Mouse (Mus musculus) hindbrain, postnatal 0 days (tissue): ENCODE measurements around the gene Ctbp2. TPM values are rescaled to one million over a fixed set of nuclear protein-coding genes. Genes with fewer than 3 reads are reported as not detected.

Source experiments
- ATAC-seq: fragments of 200-750 bp; cut with Nextera tagmentation; 2 replicates; pipeline ENCODE4 v1.8.0; 2017; ENCODE audit warnings: mild to moderate bottlenecking, moderate TSS enrichment, moderate library complexity
- DNase-seq: peaks from one replicate; pipeline ENCODE4 v3.0.0-alpha.2; 2015; ENCODE audit warnings: low spot score
- H3K27ac ChIP-seq: fragments of 300-500 bp; sonication (generic); 2 replicates; pipeline ENCODE4 v1.5.1; 2014; ENCODE audit warnings: mild to moderate bottlenecking
- H3K27me3 ChIP-seq: fragments of 300-500 bp; sonication (generic); 2 replicates; pipeline ENCODE4 v1.6.1; 2014; ENCODE audit warnings: low read length, mixed read lengths; ENCODE audit not compliant: insufficient read depth
- H3K36me3 ChIP-seq: fragments of 300-500 bp; sonication (generic); 2 replicates; pipeline ENCODE4 v1.6.1; 2014; ENCODE audit warnings: low read length, mixed read lengths; ENCODE audit not compliant: insufficient read depth
- H3K4me1 ChIP-seq: fragments of 300-500 bp; sonication (generic); 2 replicates; pipeline ENCODE4 v1.6.1; 2014; ENCODE audit warnings: antibody characterized with exemption, low read length, mixed read lengths; ENCODE audit not compliant: insufficient read depth
- H3K4me2 ChIP-seq: fragments of 300-500 bp; sonication (generic); 2 replicates; pipeline ENCODE4 v1.6.1; 2014; ENCODE audit warnings: low read depth, mild to moderate bottlenecking, low read length, moderate library complexity, mixed read lengths
- H3K4me3 ChIP-seq: fragments of 300-500 bp; sonication (generic); 2 replicates; pipeline ENCODE4 v1.5.1; 2014; ENCODE audit warnings: low read length
- H3K9ac ChIP-seq: fragments of 300-500 bp; sonication (generic); replicated peaks from 2 replicates; pipeline ENCODE4 v1.6.1; 2014; ENCODE audit warnings: mild to moderate bottlenecking, low read length, moderate library complexity, mixed read lengths
- H3K9me3 ChIP-seq: fragments of 300-500 bp; sonication (generic); 2 replicates; pipeline ENCODE4 v1.6.1; 2016; ENCODE audit warnings: low read length, mixed read lengths
- CTCF ChIP-seq: IDR thresholded peaks from 2 replicates; pipeline ENCODE4 v1.5.1; 2016; ENCODE audit warnings: antibody characterized with exemption, control low read depth, low read depth
- WGBS: fragments of 180-500 bp; shearing (Covaris S2); extraction: QIAGEN DNeasy Blood & Tissue Kit; methylation state at CpG from one replicate; pipeline ENCODE4 v1.1.7; 2014; 5-methylcytosine and 5-hydroxymethylcytosine counted together
- polyA plus RNA-seq: library from polyadenylated mRNA; unstranded; fragments of >200 nt; fragmentation: Nextera tagmentation; extraction: Ambion mirVana; gene quantifications from 2 replicates; pipeline ENCODE4 v1.2.1, GENCODE M21; 2015
- total RNA-seq: library from RNA; depleted of rRNA; stranded (reverse); fragments of >200 nt; gene quantifications from 2 replicates; pipeline ENCODE4 v1.2.3, GENCODE M21; 2014

Gene Ctbp2
- total and polyA plus RNA-seq, 2 experiments from 2014 or later: 39.6 to 89.0 TPM

DNA sequence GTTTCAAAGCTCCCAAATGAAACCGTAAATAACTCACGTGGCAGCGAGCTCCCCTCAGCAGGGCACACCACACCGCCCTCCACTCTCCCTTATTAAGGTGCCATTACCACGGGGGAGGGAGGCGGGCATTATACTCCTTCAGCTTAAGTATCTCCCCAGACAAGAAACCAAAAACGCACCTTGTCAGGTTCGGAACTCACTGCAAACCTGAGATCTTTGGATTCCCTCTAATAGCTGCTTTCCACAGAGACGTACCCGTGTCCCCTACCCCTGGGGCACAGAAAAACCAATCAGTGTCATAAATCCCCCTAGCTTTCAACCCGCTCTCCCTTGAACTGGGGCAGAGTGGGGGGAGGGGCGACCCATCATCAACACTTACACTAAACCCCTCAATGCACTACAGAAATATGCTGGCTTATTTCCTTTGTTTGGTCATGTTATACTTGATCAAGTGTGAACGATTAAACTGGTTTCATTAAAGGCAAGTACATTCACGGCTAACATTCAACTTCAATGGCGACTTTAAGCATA, 3.9 kb downstream of the Ctbp2 start:
- H3K4me3 ChIP-seq: peak overlapping the region; percentile 91
- peak overlapping the region; percentile 98 for H3K4me2 ChIP-seq
- WGBS: 11% methylated on average over 15 of the region's 15 CpGs
- no peak for DNase-seq
- H3K27me3 ChIP-seq: no peaks in the 10 kb centered on the region
- H3K36me3 ChIP-seq: no peaks in the 10 kb centered on the region
- H3K9ac ChIP-seq: peak overlapping the region; percentile 30; the same call in 1 of the 2 replicates
- H3K4me1 ChIP-seq: peaks cover 23% of the 10 kb centered on the region
- no peak for TF ChIP-seq CTCF
- no peaks in the 10 kb centered on the region for H3K9me3 ChIP-seq
- no peak for ATAC-seq
- H3K27ac ChIP-seq: no peak overlapping the region

DNA sequence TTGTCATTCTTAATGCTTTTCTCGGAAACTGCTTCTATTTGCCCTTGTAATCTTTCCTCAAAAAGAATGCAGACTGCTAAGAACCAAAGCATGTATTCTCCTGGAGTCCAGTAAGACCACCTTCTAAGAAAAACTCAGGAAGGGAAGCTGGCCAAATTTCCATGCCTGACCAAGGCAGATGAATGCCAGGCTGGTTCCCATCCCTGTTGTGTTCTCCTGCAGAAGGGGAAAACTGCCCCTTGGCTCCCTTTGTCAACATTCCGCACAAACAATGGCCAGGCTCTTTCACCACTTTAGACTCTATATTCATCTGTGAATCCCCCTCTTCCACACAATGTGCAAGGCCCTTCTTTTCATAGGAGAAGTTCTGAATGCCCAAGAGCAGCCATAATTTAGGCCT, 6.3 kb downstream of the Ctbp2 start:
- Histone ChIP-seq H3K27ac (no peak overlapping the region), H3K4me2 (no peak overlapping the region)

DNA sequence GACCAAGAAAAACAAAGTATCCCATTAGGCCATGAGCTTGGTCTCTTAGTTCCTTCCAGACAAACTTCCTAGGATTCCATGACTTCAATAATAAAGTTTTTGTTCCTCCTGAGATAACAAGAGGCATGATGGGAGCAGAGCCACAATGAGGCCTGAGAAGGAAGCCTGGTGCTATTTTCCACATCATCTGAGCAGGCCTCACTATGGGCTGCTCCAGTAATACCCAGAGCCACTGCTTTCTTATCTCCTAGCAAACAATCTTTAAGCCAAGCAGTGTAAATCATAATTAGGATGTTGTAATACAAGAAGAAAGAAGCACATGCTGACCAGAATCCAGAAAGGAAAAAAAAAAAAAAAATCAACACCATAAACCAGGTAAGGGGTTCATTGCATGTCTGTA, 7.6 kb downstream of the Ctbp2 start:
- ATAC-seq (no peak), DNase-seq (no peak)
- Histone ChIP-seq H3K36me3 (no peaks in the 10 kb centered on the region), H3K9ac (no peak overlapping the region), H3K27me3 (no peaks in the 10 kb centered on the region), H3K9me3 (no peaks in the 10 kb centered on the region), H3K27ac (no peak overlapping the region), H3K4me1 (peaks cover 39% of the 10 kb centered on the region), H3K4me2 (0 out of 2 replicates have a peak overlapping the region, but pooled peaks have one; percentile 43), H3K4me3 (no peak overlapping the region)
- TF ChIP-seq CTCF: no peak

More for the DNA sequence above, 6.3 kb downstream of the Ctbp2 start:
- no peaks in the 10 kb centered on the region for H3K9me3 ChIP-seq
- no peak for TF ChIP-seq CTCF
- ATAC-seq (no peak), DNase-seq (no peak)
- H3K9ac ChIP-seq: no peak overlapping the region
- peaks cover 27% of the 10 kb centered on the region for H3K4me1 ChIP-seq
- WGBS: 18% methylated on average over 2 of the region's 2 CpGs
- H3K27me3 ChIP-seq: no peaks in the 10 kb centered on the region
- no peak overlapping the region for H3K4me3 ChIP-seq
- H3K36me3 ChIP-seq: no peaks in the 10 kb centered on the region

DNA sequence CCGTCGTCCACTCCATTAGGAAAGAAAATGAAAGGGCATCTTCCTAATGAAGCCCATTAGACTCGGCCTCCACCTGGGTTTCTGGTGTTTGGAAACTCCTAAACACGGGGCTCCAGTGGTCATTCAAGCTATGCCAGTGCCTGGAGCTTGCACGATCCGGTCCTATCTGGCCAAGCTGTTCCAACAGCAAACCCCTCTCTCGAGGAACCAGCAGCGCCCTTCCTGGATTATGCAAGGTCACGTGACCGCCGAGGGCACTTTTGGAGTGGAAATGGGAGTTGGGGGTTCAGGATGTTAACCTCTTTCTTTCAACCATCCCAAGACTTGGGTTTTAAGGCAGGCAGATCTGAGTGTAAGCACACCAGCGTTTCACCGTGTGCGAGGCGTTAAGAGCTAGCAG, 8.3 kb downstream of the Ctbp2 start:
- Histone ChIP-seq H3K9ac (0 out of 2 replicates have a peak overlapping the region, but pooled peaks have one; percentile 13), H3K4me1 (peaks cover 39% of the 10 kb centered on the region), H3K36me3 (no peaks in the 10 kb centered on the region), H3K9me3 (no peaks in the 10 kb centered on the region), H3K4me3 (no peak overlapping the region), H3K4me2 (peak overlapping the region; percentile 43), H3K27ac (no peak overlapping the region), H3K27me3 (no peaks in the 10 kb centered on the region)
- no peak for TF ChIP-seq CTCF
- ATAC-seq: no peak
- DNase-seq: peak; percentile 50
- 19% methylated on average over 15 of the region's 15 CpGs for WGBS

DNA sequence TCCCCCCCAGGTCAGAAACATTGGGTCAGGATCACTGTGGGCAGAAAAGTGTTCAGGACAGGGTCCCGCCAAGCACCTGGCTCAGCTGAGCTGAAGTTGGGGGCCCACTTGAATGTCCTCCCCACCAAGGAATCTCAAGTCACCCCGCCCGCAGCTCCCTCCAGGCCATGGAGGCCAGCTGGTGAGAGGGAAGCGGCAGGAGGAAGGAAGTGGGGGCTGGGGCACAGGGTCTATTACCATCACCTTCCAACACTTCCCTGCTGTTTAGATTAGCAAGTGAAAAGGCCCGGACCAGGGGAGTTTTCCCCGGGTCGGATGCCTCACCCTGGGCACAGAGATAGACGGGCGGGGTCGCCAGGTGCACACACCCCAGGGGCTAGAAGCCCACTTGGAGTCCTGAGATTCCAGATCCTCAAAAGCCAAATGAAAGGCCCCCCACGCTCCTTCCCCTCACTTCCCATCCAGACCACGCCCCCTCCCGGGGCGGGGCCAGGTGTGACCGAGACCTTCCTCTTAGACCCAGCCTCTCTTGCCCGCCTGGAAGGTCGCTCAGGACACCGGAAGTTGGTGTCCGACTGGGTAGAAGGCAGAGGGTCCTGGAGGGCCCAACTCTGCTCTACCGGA, 9.2 kb downstream of the Ctbp2 start:
- WGBS: 21% methylated on average over 20 of the region's 20 CpGs
- H3K9me3 ChIP-seq: no peaks in the 10 kb centered on the region
- no peak for TF ChIP-seq CTCF
- H3K4me1 ChIP-seq: peaks cover 38% of the 10 kb centered on the region
- 0 out of 2 replicates have a peak overlapping the region, but pooled peaks have one; percentile 13 for H3K9ac ChIP-seq
- H3K36me3 ChIP-seq: no peaks in the 10 kb centered on the region
- no peaks in the 10 kb centered on the region for H3K27me3 ChIP-seq
- DNase-seq: no peak
- H3K27ac ChIP-seq: no peak overlapping the region
- H3K4me3 ChIP-seq: no peak overlapping the region
- H3K4me2 ChIP-seq: peak overlapping the region; percentile 33
- ATAC-seq: 0 out of 2 replicates have a peak, but pooled peaks have one; percentile 43

DNA sequence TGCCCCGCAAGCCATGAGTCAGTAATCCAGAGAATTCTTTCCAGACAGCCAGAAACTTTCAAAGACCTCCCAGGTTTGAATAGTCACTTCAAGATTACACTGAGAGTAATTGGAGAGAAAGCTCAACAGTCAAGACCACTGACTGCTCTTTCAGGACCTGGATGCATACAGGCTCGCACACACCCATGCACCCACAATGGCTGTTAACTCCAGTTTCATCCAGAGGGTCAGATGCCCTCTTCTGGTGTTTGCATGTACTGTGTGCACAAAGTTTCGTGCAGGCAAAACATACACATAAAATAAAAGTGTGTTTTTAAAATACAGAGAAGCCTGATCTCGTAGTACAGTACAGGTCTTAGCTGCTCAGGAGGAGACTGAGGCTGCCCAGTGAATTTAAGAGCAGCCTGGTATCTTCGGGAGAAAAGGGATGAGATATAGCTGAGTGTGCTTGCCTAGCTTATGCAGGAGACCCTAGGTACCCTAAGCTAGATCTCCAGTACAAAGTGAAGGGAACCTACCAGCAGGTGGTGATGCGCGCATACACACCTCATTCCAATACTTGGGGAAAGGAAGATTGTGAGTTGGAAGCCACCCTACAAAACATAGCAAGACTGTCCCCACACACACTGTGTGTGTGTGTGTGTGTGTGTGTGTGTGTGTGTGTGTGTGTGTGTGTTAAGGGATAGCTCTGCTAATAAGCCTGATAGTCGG, 10.8 kb downstream of the Ctbp2 start:
- peaks cover 38% of the 10 kb centered on the region for H3K4me1 ChIP-seq
- ATAC-seq (no peak; the same call in 1 of the 2 replicates), DNase-seq (no peak)
- H3K36me3 ChIP-seq: no peaks in the 10 kb centered on the region
- H3K9ac ChIP-seq: no peak overlapping the region
- no peak overlapping the region; the same call in 1 of the 2 replicates for H3K27ac ChIP-seq
- peak; percentile 56 for TF ChIP-seq CTCF
- no peak overlapping the region for H3K4me3 ChIP-seq
- H3K27me3 ChIP-seq: no peaks in the 10 kb centered on the region
- no peaks in the 10 kb centered on the region for H3K9me3 ChIP-seq
- WGBS: 71% methylated on average over 8 of the region's 8 CpGs
- no peak overlapping the region for H3K4me2 ChIP-seq

DNA sequence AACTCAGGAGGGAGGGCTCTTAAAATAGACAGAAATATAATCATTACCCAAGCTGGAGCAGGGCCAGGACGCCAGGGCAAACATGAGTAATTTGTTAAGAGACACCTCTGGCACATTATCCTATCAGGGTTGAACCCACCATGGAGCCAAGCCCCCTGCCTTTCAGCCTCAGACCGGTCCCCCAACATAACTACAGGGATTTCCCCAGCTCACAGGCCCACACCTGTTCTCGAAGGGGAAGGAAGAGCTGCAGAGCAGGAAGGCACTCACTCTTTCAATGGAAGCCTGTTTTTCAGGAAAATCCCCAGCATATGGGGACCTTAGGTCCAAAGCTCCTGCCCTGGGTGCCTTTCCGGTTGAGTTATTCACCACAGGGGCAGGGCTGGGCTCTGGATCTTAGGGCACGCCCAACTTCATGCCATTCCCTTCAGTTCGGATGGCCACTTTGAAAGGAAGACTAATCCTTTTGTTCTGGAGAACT, 11.8 kb downstream of the Ctbp2 start:
- Histone ChIP-seq H3K4me3 (no peak overlapping the region), H3K4me1 (peaks cover 31% of the 10 kb centered on the region), H3K36me3 (no peaks in the 10 kb centered on the region), H3K4me2 (no peak overlapping the region), H3K9ac (no peak overlapping the region), H3K27me3 (no peaks in the 10 kb centered on the region), H3K9me3 (no peaks in the 10 kb centered on the region), H3K27ac (no peak overlapping the region)
- no peak for ATAC-seq
- no peak for DNase-seq
- WGBS: 21% methylated on average over 6 of the region's 6 CpGs
- TF ChIP-seq CTCF: no peak
